Mouse (Mus musculus): Measurements from ENCODE around the gene Mad1l1. TPM values are rescaled to one million over a fixed set of nuclear protein-coding genes. Genes with fewer than 3 reads are reported as not detected.

The Mad1l1 gene
- polyA plus RNA-seq, 1 experiment, result 12.6 TPM

GRCm38 (mm10) chr5:139969151-139969948 lies 352.0 kb downstream of the Mad1l1 start:
- DNase-seq, result no peak
- WGBS, result 70% methylated on average over 14 of the region's 14 CpGs
- TF ChIP-seq CTCF (conservative IDR thresholded peaks at IDR 0.05; ENCODE audit: insufficient read depth, insufficient read length, low read depth, low read length) (no peak), POLR2A (IDR thresholded peaks at IDR 0.05; ENCODE audit: low read depth, low read length) (no peak)
- Histone ChIP-seq H3K27me3 (replicated peaks; ENCODE audit: control insufficient read depth, insufficient read depth, low read length) (no peaks in the 10 kb centered on the region), H3K4me1 (ENCODE audit: control insufficient read depth, insufficient read depth, low read length) (no peaks in the 10 kb centered on the region), H3K27ac (ENCODE audit: insufficient read depth, low read depth, low read length) (no peak overlapping the region), H3K36me3 (ENCODE audit: control insufficient read depth, insufficient read depth, low read length) (no peaks in the 10 kb centered on the region), H3K4me3 (ENCODE audit: insufficient read depth, low read depth, low read length) (no peak overlapping the region)

DNA sequence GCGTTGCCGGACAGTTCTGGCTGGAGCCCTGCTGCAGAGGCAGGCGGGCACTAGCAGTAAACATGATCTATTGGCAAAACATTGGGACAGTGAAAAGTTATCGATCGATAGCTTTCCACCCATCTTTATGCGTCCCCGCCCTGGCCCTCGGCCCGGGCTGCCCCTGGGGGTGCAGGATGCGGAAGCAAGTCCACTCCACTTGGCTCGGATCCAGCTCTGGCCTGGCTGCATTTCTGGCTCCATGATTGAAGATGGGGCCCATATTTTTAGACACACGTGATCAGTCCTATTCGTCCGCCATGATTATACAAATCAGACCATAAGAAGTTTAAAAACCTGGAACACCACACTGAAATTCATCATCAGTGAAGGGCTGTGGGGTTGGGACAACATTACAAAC lies 355.8 kb downstream of the Mad1l1 start:
- Histone ChIP-seq H3K4me1 (ENCODE audit: control insufficient read depth, insufficient read depth, low read length) (no peaks in the 10 kb centered on the region), H3K27ac (ENCODE audit: insufficient read depth, low read depth, low read length) (no peak overlapping the region), H3K4me3 (ENCODE audit: insufficient read depth, low read depth, low read length) (no peak overlapping the region), H3K27me3 (replicated peaks; ENCODE audit: control insufficient read depth, insufficient read depth, low read length) (no peaks in the 10 kb centered on the region), H3K36me3 (ENCODE audit: control insufficient read depth, insufficient read depth, low read length) (no peaks in the 10 kb centered on the region)
- no peak for DNase-seq
- TF ChIP-seq POLR2A (IDR thresholded peaks at IDR 0.05; ENCODE audit: low read depth, low read length) (no peak), CTCF (conservative IDR thresholded peaks at IDR 0.05; ENCODE audit: insufficient read depth, insufficient read length, low read depth, low read length) (no peak)
- 80% methylated on average over 14 of the region's 14 CpGs for WGBS

GRCm38 (mm10) chr5:139964391-139964790 lies 357.0 kb downstream of the Mad1l1 start:
- H3K27me3 ChIP-seq (replicated peaks; ENCODE audit: control insufficient read depth, insufficient read depth, low read length), result no peaks in the 10 kb centered on the region
- DNase-seq, result no peak
- H3K4me3 ChIP-seq (ENCODE audit: insufficient read depth, low read depth, low read length), result no peak overlapping the region
- no peak overlapping the region for H3K27ac ChIP-seq (ENCODE audit: insufficient read depth, low read depth, low read length)
- no peaks in the 10 kb centered on the region for H3K36me3 ChIP-seq (ENCODE audit: control insufficient read depth, insufficient read depth, low read length)
- TF ChIP-seq POLR2A (IDR thresholded peaks at IDR 0.05; ENCODE audit: low read depth, low read length), result no peak
- no peak for TF ChIP-seq CTCF (conservative IDR thresholded peaks at IDR 0.05; ENCODE audit: insufficient read depth, insufficient read length, low read depth, low read length)
- H3K4me1 ChIP-seq (ENCODE audit: control insufficient read depth, insufficient read depth, low read length), result peaks cover 2% of the 10 kb centered on the region; the same call in 1 of the 2 replicates
- WGBS, result 50% methylated on average over 5 of the region's 5 CpGs

DNA sequence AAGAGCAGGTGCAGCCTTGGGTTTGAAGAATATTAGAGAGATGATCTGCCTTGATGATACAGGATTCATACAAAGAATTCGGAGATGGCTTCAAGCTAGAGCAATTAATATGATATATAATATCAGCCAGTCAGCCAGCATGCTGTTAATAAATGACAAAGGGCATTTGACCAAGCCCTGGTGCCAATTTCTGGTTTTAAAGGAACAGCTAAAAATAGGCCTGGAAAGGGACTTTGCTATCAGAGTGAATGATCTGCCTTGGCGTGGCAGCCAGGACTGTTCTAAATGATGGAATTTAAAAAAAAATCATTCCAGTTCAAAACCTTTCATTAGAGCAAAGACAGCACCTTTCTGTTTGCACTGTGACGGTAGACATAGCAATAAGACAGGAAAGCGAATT lies 361.6 kb downstream of the Mad1l1 start:
- TF ChIP-seq POLR2A (IDR thresholded peaks at IDR 0.05; ENCODE audit: low read depth, low read length), result no peak
- TF ChIP-seq CTCF (conservative IDR thresholded peaks at IDR 0.05; ENCODE audit: insufficient read depth, insufficient read length, low read depth, low read length), result no peak
- DNase-seq, result peak; percentile 32
- 69% methylated on average over 4 of the region's 4 CpGs for WGBS

More for the DNA sequence above, 361.6 kb downstream of the Mad1l1 start:
- Histone ChIP-seq H3K4me1 (ENCODE audit: control insufficient read depth, insufficient read depth, low read length) (peaks cover 2% of the 10 kb centered on the region; the same call in 1 of the 2 replicates), H3K27me3 (replicated peaks; ENCODE audit: control insufficient read depth, insufficient read depth, low read length) (no peaks in the 10 kb centered on the region), H3K4me3 (ENCODE audit: insufficient read depth, low read depth, low read length) (no peak overlapping the region), H3K36me3 (ENCODE audit: control insufficient read depth, insufficient read depth, low read length) (no peaks in the 10 kb centered on the region), H3K27ac (ENCODE audit: insufficient read depth, low read depth, low read length) (no peak overlapping the region)

Other genes with a start within 250 kb of the Mad1l1 start
- 17.9 and 20.4 TPM in 2 replicates for gene Nudt1, start 104 bp upstream of the Mad1l1 start, polyA plus RNA-seq (2012; rRNA removed)
- gene Mrm2, start 10.3 kb upstream of the Mad1l1 start, polyA plus RNA-seq (2012; rRNA removed), result 12.7 and 15.1 TPM in 2 replicates
- gene Snx8, start 67.7 kb upstream of the Mad1l1 start, polyA plus RNA-seq (2012; rRNA removed), result 77.5 and 79.7 TPM in 2 replicates
- gene Eif3b, start 97.8 kb upstream of the Mad1l1 start, polyA plus RNA-seq (2012; rRNA removed), result 73.5 and 76.0 TPM in 2 replicates
- gene Gm4869, start 124.1 kb upstream of the Mad1l1 start, polyA plus RNA-seq (2012; rRNA removed), result 0.03 TPM in 1 of 2 replicates, not detected in the other
- 6.7 and 8.3 TPM in 2 replicates for gene Chst12, start 184.0 kb upstream of the Mad1l1 start, polyA plus RNA-seq (2012; rRNA removed)
- gene Grifin, start 243.5 kb upstream of the Mad1l1 start, polyA plus RNA-seq (2012; rRNA removed), result not detected in 2 replicates

All from kidney, adult 2 months (tissue).